Mouse (Mus musculus) limb, embryonic 10.5 days (tissue): ENCODE measurements at regions not wholly inside any gene's neighbourhood (a gene's known extent, or its start where the extent isn't known, plus 50 kb on each side); places are given as distances from the start of the nearest gene placed in this dataset.

Experiments
- DNase-seq: peaks from one replicate; pipeline ENCODE4 v3.0.0-alpha.2; 2017; ENCODE audit warnings: low spot score
- H3K27ac ChIP-seq: fragments of 300-500 bp; sonication (generic); 2 replicates; pipeline ENCODE4 v1.5.1; 2016; ENCODE audit warnings: mild to moderate bottlenecking
- H3K27me3 ChIP-seq: fragments of 300-500 bp; sonication (generic); 2 replicates; pipeline ENCODE4 v1.6.1; 2016; ENCODE audit warnings: low read depth, mild to moderate bottlenecking; ENCODE audit not compliant: poor library complexity, severe bottlenecking
- H3K36me3 ChIP-seq: fragments of 300-500 bp; sonication (generic); 2 replicates; pipeline ENCODE4 v1.6.1; 2016; ENCODE audit warnings: mild to moderate bottlenecking, moderate library complexity
- H3K4me1 ChIP-seq: fragments of 300-500 bp; sonication (generic); 2 replicates; pipeline ENCODE4 v1.6.1; 2016
- H3K4me3 ChIP-seq: fragments of 300-500 bp; sonication (generic); 2 replicates; pipeline ENCODE4 v1.5.1; 2016; ENCODE audit warnings: mild to moderate bottlenecking, moderate library complexity
- H3K9me3 ChIP-seq: fragments of 300-500 bp; sonication (generic); replicated peaks from 2 replicates; pipeline ENCODE4 v1.6.1; 2016; ENCODE audit warnings: mild to moderate bottlenecking
- WGBS: fragments of 180-500 bp; shearing (Covaris S2); methylation state at CpG from one replicate; pipeline ENCODE4 v1.1.7; 2016; 5-methylcytosine and 5-hydroxymethylcytosine counted together

- DNase-seq = no peak
- Histone ChIP-seq H3K4me3 (no peak overlapping the region), H3K27ac (no peak overlapping the region), H3K4me1 (no peaks in the 10 kb centered on the region), H3K9me3 (no peaks in the 10 kb centered on the region), H3K36me3 (no peaks in the 10 kb centered on the region), H3K27me3 (no peaks in the 10 kb centered on the region)
- WGBS = 81% methylated on average over 11 of the region's 11 CpGs
These were observed 491.5 kb downstream of the Sox2 start for GRCm38 (mm10) chr3:35141500-35142220.

- Histone ChIP-seq H3K36me3 (no peaks in the 10 kb centered on the region), H3K27me3 (no peaks in the 10 kb centered on the region), H3K4me3 (no peak overlapping the region), H3K27ac (no peak overlapping the region), H3K4me1 (no peaks in the 10 kb centered on the region), H3K9me3 (no peaks in the 10 kb centered on the region)
- DNase-seq = no peak
- WGBS = 69% methylated on average over 2 of the region's 2 CpGs
These were observed 492.5 kb downstream of the Sox2 start for GRCm38 (mm10) chr3:35142683-35143082.

- Histone ChIP-seq H3K4me3 (no peak overlapping the region), H3K9me3 (no peaks in the 10 kb centered on the region), H3K36me3 (no peaks in the 10 kb centered on the region), H3K27me3 (no peaks in the 10 kb centered on the region), H3K27ac (no peak overlapping the region), H3K4me1 (no peaks in the 10 kb centered on the region)
- DNase-seq = no peak
- WGBS = 96% methylated on average over 2 of the region's 2 CpGs
These were observed 495.4 kb downstream of the Sox2 start for GRCm38 (mm10) chr3:35145569-35145968.

GRCm38 (mm10) chr3:35146681-35147080 is 496.5 kb downstream of the Sox2 start:
- H3K36me3 ChIP-seq = no peaks in the 10 kb centered on the region
- no peaks in the 10 kb centered on the region for H3K27me3 ChIP-seq
- no peak for DNase-seq
- H3K9me3 ChIP-seq = no peaks in the 10 kb centered on the region
- 89% methylated on average over 5 of the region's 5 CpGs for WGBS
- no peaks in the 10 kb centered on the region for H3K4me1 ChIP-seq
- no peak overlapping the region for H3K4me3 ChIP-seq
- no peak overlapping the region for H3K27ac ChIP-seq

- 69% methylated on average over 12 of the region's 12 CpGs for WGBS
- H3K27me3 ChIP-seq = no peaks in the 10 kb centered on the region
- no peaks in the 10 kb centered on the region for H3K36me3 ChIP-seq
- H3K9me3 ChIP-seq = no peaks in the 10 kb centered on the region
- no peaks in the 10 kb centered on the region for H3K4me1 ChIP-seq
- DNase-seq = no peak
- H3K4me3 ChIP-seq = no peak overlapping the region
- H3K27ac ChIP-seq = no peak overlapping the region
These were observed 499.1 kb downstream of the Sox2 start for GRCm38 (mm10) chr3:35149251-35149691.

- WGBS = 91% methylated on average over 7 of the region's 7 CpGs
- H3K4me3 ChIP-seq = no peak overlapping the region
- DNase-seq = no peak
- no peak overlapping the region for H3K27ac ChIP-seq
- no peaks in the 10 kb centered on the region for H3K27me3 ChIP-seq
- no peaks in the 10 kb centered on the region for H3K9me3 ChIP-seq
- no peaks in the 10 kb centered on the region for H3K4me1 ChIP-seq
- no peaks in the 10 kb centered on the region for H3K36me3 ChIP-seq
These were observed 502.0 kb downstream of the Sox2 start for GRCm38 (mm10) chr3:35152191-35152590.

GRCm38 (mm10) chr3:35154266-35154665 is 504.1 kb downstream of the Sox2 start:
- no peaks in the 10 kb centered on the region for H3K27me3 ChIP-seq
- H3K4me1 ChIP-seq = no peaks in the 10 kb centered on the region
- no peak overlapping the region for H3K4me3 ChIP-seq
- H3K9me3 ChIP-seq = no peaks in the 10 kb centered on the region
- 68% methylated on average over 6 of the region's 6 CpGs for WGBS
- no peak overlapping the region for H3K27ac ChIP-seq
- no peaks in the 10 kb centered on the region for H3K36me3 ChIP-seq
- no peak for DNase-seq

- DNase-seq = no peak
- no peak overlapping the region for H3K4me3 ChIP-seq
- WGBS = 95% methylated on average over 1 of the region's 1 CpGs
- no peaks in the 10 kb centered on the region for H3K36me3 ChIP-seq
- no peak overlapping the region for H3K27ac ChIP-seq
- no peaks in the 10 kb centered on the region for H3K9me3 ChIP-seq
- no peaks in the 10 kb centered on the region for H3K27me3 ChIP-seq
- H3K4me1 ChIP-seq = no peaks in the 10 kb centered on the region
These were observed 518.5 kb downstream of the Sox2 start for GRCm38 (mm10) chr3:35168676-35169075.

- Histone ChIP-seq H3K27me3 (no peaks in the 10 kb centered on the region), H3K36me3 (no peaks in the 10 kb centered on the region), H3K4me1 (no peaks in the 10 kb centered on the region), H3K4me3 (no peak overlapping the region), H3K27ac (no peak overlapping the region), H3K9me3 (no peaks in the 10 kb centered on the region)
- WGBS = 92% methylated on average over 12 of the region's 12 CpGs
- no peak for DNase-seq
These were observed 528.7 kb downstream of the Sox2 start for GRCm38 (mm10) chr3:35178759-35179440.

- Histone ChIP-seq H3K36me3 (no peaks in the 10 kb centered on the region), H3K4me1 (no peaks in the 10 kb centered on the region), H3K4me3 (no peak overlapping the region), H3K9me3 (no peaks in the 10 kb centered on the region), H3K27ac (no peak overlapping the region), H3K27me3 (no peaks in the 10 kb centered on the region)
- no peak for DNase-seq
- 91% methylated on average over 5 of the region's 5 CpGs for WGBS
These were observed 545.4 kb upstream of the Atp11b start for GRCm38 (mm10) chr3:35208526-35208925.

- Histone ChIP-seq H3K27ac (no peak overlapping the region), H3K36me3 (no peaks in the 10 kb centered on the region), H3K27me3 (no peaks in the 10 kb centered on the region), H3K9me3 (no peaks in the 10 kb centered on the region), H3K4me3 (no peak overlapping the region), H3K4me1 (peaks cover 4% of the 10 kb centered on the region; the same call in 1 of the 2 replicates)
- no peak for DNase-seq
- 93% methylated on average over 6 of the region's 6 CpGs for WGBS
These were observed 534.5 kb upstream of the Atp11b start for GRCm38 (mm10) chr3:35219394-35219793.

- H3K9me3 ChIP-seq = no peaks in the 10 kb centered on the region
- no peaks in the 10 kb centered on the region for H3K36me3 ChIP-seq
- 41% methylated on average over 3 of the region's 3 CpGs for WGBS
- no peak for DNase-seq
- H3K4me3 ChIP-seq = no peak overlapping the region
- peaks cover 5% of the 10 kb centered on the region for H3K27me3 ChIP-seq
- no peak overlapping the region for H3K27ac ChIP-seq
- peaks cover 4% of the 10 kb centered on the region; the same call in 1 of the 2 replicates for H3K4me1 ChIP-seq
These were observed 532.7 kb upstream of the Atp11b start for GRCm38 (mm10) chr3:35221183-35221582.

GRCm38 (mm10) chr3:35222251-35222650 is 531.7 kb upstream of the Atp11b start:
- H3K4me1 ChIP-seq = peaks cover 4% of the 10 kb centered on the region; the same call in 1 of the 2 replicates
- H3K4me3 ChIP-seq = no peak overlapping the region
- no peaks in the 10 kb centered on the region for H3K36me3 ChIP-seq
- peaks cover 5% of the 10 kb centered on the region for H3K27me3 ChIP-seq
- DNase-seq = no peak
- H3K9me3 ChIP-seq = no peaks in the 10 kb centered on the region
- H3K27ac ChIP-seq = no peak overlapping the region
- 48% methylated on average over 2 of the region's 2 CpGs for WGBS
